Mouse (Mus musculus) hindbrain, postnatal 0 days (tissue): ENCODE data around the gene Amer1. TPM values are rescaled to one million over a fixed set of nuclear protein-coding genes. Genes with fewer than 3 reads are reported as not detected.

Experiments used
- ATAC-seq: fragments of 200-750 bp; cut with Nextera tagmentation; 2 replicates; pipeline ENCODE4 v1.8.0; 2017; ENCODE audit warnings: mild to moderate bottlenecking, moderate TSS enrichment, moderate library complexity
- DNase-seq: peaks from one replicate; pipeline ENCODE4 v3.0.0-alpha.2; 2015; ENCODE audit warnings: low spot score
- H3K27ac ChIP-seq: fragments of 300-500 bp; sonication (generic); 2 replicates; pipeline ENCODE4 v1.5.1; 2014; ENCODE audit warnings: mild to moderate bottlenecking
- H3K27me3 ChIP-seq: fragments of 300-500 bp; sonication (generic); 2 replicates; pipeline ENCODE4 v1.6.1; 2014; ENCODE audit warnings: low read length, mixed read lengths; ENCODE audit not compliant: insufficient read depth
- H3K36me3 ChIP-seq: fragments of 300-500 bp; sonication (generic); 2 replicates; pipeline ENCODE4 v1.6.1; 2014; ENCODE audit warnings: low read length, mixed read lengths; ENCODE audit not compliant: insufficient read depth
- H3K4me1 ChIP-seq: fragments of 300-500 bp; sonication (generic); 2 replicates; pipeline ENCODE4 v1.6.1; 2014; ENCODE audit warnings: antibody characterized with exemption, low read length, mixed read lengths; ENCODE audit not compliant: insufficient read depth
- H3K4me2 ChIP-seq: fragments of 300-500 bp; sonication (generic); 2 replicates; pipeline ENCODE4 v1.6.1; 2014; ENCODE audit warnings: low read depth, mild to moderate bottlenecking, low read length, moderate library complexity, mixed read lengths
- H3K4me3 ChIP-seq: fragments of 300-500 bp; sonication (generic); 2 replicates; pipeline ENCODE4 v1.5.1; 2014; ENCODE audit warnings: low read length
- H3K9ac ChIP-seq: fragments of 300-500 bp; sonication (generic); replicated peaks from 2 replicates; pipeline ENCODE4 v1.6.1; 2014; ENCODE audit warnings: mild to moderate bottlenecking, low read length, moderate library complexity, mixed read lengths
- H3K9me3 ChIP-seq: fragments of 300-500 bp; sonication (generic); 2 replicates; pipeline ENCODE4 v1.6.1; 2016; ENCODE audit warnings: low read length, mixed read lengths
- CTCF ChIP-seq: IDR thresholded peaks from 2 replicates; pipeline ENCODE4 v1.5.1; 2016; ENCODE audit warnings: antibody characterized with exemption, control low read depth, low read depth
- WGBS: fragments of 180-500 bp; shearing (Covaris S2); extraction: QIAGEN DNeasy Blood & Tissue Kit; methylation state at CpG from one replicate; pipeline ENCODE4 v1.1.7; 2014; 5-methylcytosine and 5-hydroxymethylcytosine counted together
- polyA plus RNA-seq: library from polyadenylated mRNA; unstranded; fragments of >200 nt; fragmentation: Nextera tagmentation; extraction: Ambion mirVana; gene quantifications from 2 replicates; pipeline ENCODE4 v1.2.1, GENCODE M21; 2015
- total RNA-seq: library from RNA; depleted of rRNA; stranded (reverse); fragments of >200 nt; gene quantifications from 2 replicates; pipeline ENCODE4 v1.2.3, GENCODE M21; 2014; rRNA removed

The Amer1 gene
- 18.3 and 19.0 TPM in 2 replicates for total RNA-seq
- polyA plus RNA-seq = 12.5 and 13.0 TPM in 2 replicates

- WGBS = 24% methylated on average over 19 of the region's 19 CpGs
- peaks cover 3% of the 10 kb centered on the region; the same call in 1 of the 2 replicates for H3K4me1 ChIP-seq
- H3K27me3 ChIP-seq = no peaks in the 10 kb centered on the region
- no peaks in the 10 kb centered on the region for H3K9me3 ChIP-seq
- H3K36me3 ChIP-seq = no peaks in the 10 kb centered on the region
- H3K4me3 ChIP-seq = peak within 1 kb of the TSS; percentile 52
- H3K9ac ChIP-seq = peak within 1 kb of the TSS; percentile 53
- H3K27ac ChIP-seq = peak within 1 kb of the TSS; percentile 79
- H3K4me2 ChIP-seq = peak within 1 kb of the TSS; percentile 63
- ATAC-seq (peak; percentile 97), DNase-seq (peak; percentile 88)
- no peak for TF ChIP-seq CTCF
Observed at GRCm38 (mm10) chrX:95444776-95445111, at the start of gene Amer1. Gene Amer1 (minus strand): TSS chrX:95444872.

GRCm38 (mm10) chrX:95457166-95457565, 12.5 kb upstream of the Amer1 start:
- TF ChIP-seq CTCF = no peak
- DNase-seq (no peak), ATAC-seq (no peak)
- Histone ChIP-seq H3K9me3 (no peaks in the 10 kb centered on the region), H3K4me3 (no peak overlapping the region), H3K36me3 (no peaks in the 10 kb centered on the region), H3K4me1 (no peaks in the 10 kb centered on the region), H3K9ac (no peak overlapping the region), H3K4me2 (no peak overlapping the region), H3K27ac (no peak overlapping the region), H3K27me3 (no peaks in the 10 kb centered on the region)
- WGBS = 63% methylated on average over 3 of the region's 3 CpGs

GRCm38 (mm10) chrX:95445866-95446265, 1.2 kb upstream of the Amer1 start:
- TF ChIP-seq CTCF = no peak
- Histone ChIP-seq H3K4me1 (peaks cover 3% of the 10 kb centered on the region; the same call in 1 of the 2 replicates), H3K9ac (no peak overlapping the region), H3K4me2 (no peak overlapping the region), H3K4me3 (no peak overlapping the region), H3K27me3 (no peaks in the 10 kb centered on the region), H3K27ac (no peak overlapping the region), H3K9me3 (no peaks in the 10 kb centered on the region), H3K36me3 (no peaks in the 10 kb centered on the region)
- DNase-seq (no peak), ATAC-seq (no peak)
- WGBS = 76% methylated on average over 2 of the region's 2 CpGs

GRCm38 (mm10) chrX:95445141-95445540, 469 bp upstream of the Amer1 start:
- H3K4me3 ChIP-seq = peak overlapping the region; percentile 52
- no peak for TF ChIP-seq CTCF
- no peaks in the 10 kb centered on the region for H3K36me3 ChIP-seq
- H3K27me3 ChIP-seq = no peaks in the 10 kb centered on the region
- peaks cover 3% of the 10 kb centered on the region; the same call in 1 of the 2 replicates for H3K4me1 ChIP-seq
- peak overlapping the region; percentile 63 for H3K4me2 ChIP-seq
- no peak for ATAC-seq
- H3K27ac ChIP-seq = no peak overlapping the region
- H3K9me3 ChIP-seq = no peaks in the 10 kb centered on the region
- no peak for DNase-seq
- WGBS = 40% methylated on average over 3 of the region's 3 CpGs
- H3K9ac ChIP-seq = peak overlapping the region; percentile 53; the same call in 1 of the 2 replicates

GRCm38 (mm10) chrX:95443898-95444775, 535 bp downstream of the Amer1 start:
- ATAC-seq = peak; percentile 87
- H3K27me3 ChIP-seq = no peaks in the 10 kb centered on the region
- peak overlapping the region; percentile 53 for H3K9ac ChIP-seq
- H3K4me3 ChIP-seq = peak overlapping the region; percentile 52
- H3K4me1 ChIP-seq = peaks cover 3% of the 10 kb centered on the region; the same call in 1 of the 2 replicates
- no peaks in the 10 kb centered on the region for H3K36me3 ChIP-seq
- peak; percentile 56 for DNase-seq
- TF ChIP-seq CTCF = no peak
- peak overlapping the region; percentile 63 for H3K4me2 ChIP-seq
- 30% methylated on average over 42 of the region's 42 CpGs for WGBS
- H3K27ac ChIP-seq = peak overlapping the region; percentile 79
- no peaks in the 10 kb centered on the region for H3K9me3 ChIP-seq

GRCm38 (mm10) chrX:95443390-95443789, 1.3 kb downstream of the Amer1 start:
- ATAC-seq = no peak
- TF ChIP-seq CTCF = no peak
- H3K4me3 ChIP-seq = peak overlapping the region; percentile 52

GRCm38 (mm10) chrX:95442261-95442660, 2.4 kb downstream of the Amer1 start:
- H3K9me3 ChIP-seq = no peaks in the 10 kb centered on the region
- no peak for DNase-seq
- no peak overlapping the region for H3K27ac ChIP-seq
- no peaks in the 10 kb centered on the region for H3K36me3 ChIP-seq
- H3K4me2 ChIP-seq = no peak overlapping the region
- no peak for TF ChIP-seq CTCF
- H3K4me1 ChIP-seq = peaks cover 3% of the 10 kb centered on the region; the same call in 1 of the 2 replicates
- no peak overlapping the region for H3K4me3 ChIP-seq
- H3K27me3 ChIP-seq = no peaks in the 10 kb centered on the region
- WGBS = 65% methylated on average over 1 of the region's 1 CpGs
- H3K9ac ChIP-seq = no peak overlapping the region
- ATAC-seq = no peak

More at GRCm38 (mm10) chrX:95443390-95443789, 1.3 kb downstream of the Amer1 start:
- 35% methylated on average over 12 of the region's 12 CpGs for WGBS
- peak overlapping the region; percentile 63 for H3K4me2 ChIP-seq
- peak; percentile 17 for DNase-seq
- H3K36me3 ChIP-seq = no peaks in the 10 kb centered on the region
- H3K27ac ChIP-seq = peak overlapping the region; percentile 79; the same call in 1 of the 2 replicates
- peak overlapping the region; percentile 53 for H3K9ac ChIP-seq
- peaks cover 3% of the 10 kb centered on the region; the same call in 1 of the 2 replicates for H3K4me1 ChIP-seq
- H3K9me3 ChIP-seq = no peaks in the 10 kb centered on the region
- no peaks in the 10 kb centered on the region for H3K27me3 ChIP-seq
